Mouse (Mus musculus) layer of hippocampus, adult 9-10 months (tissue): ENCODE results near the gene Apoa5.

Experiments
- DNase-seq: peaks from one replicate; pipeline ENCODE4 v3.0.0; 2022; ENCODE audit warnings: low spot score

The Apoa5 gene

GRCm38 (mm10) chr9:46268343-46268873, at the start of gene Apoa5:
Apoa5 (plus strand) TSS chr9:46268633.
- no peak for DNase-seq

GRCm38 (mm10) chr9:46223090-46223489, 45.3 kb upstream of the Apoa5 start:
- DNase-seq = no peak

GRCm38 (mm10) chr9:46224101-46224500, 44.3 kb upstream of the Apoa5 start:
- no peak for DNase-seq

GRCm38 (mm10) chr9:46224945-46225660, 43.3 kb upstream of the Apoa5 start:
- DNase-seq = no peak

- DNase-seq = no peak
These were observed 41.3 kb upstream of the Apoa5 start for GRCm38 (mm10) chr9:46227064-46227614.

- no peak for DNase-seq
These were observed 39.9 kb upstream of the Apoa5 start, which contains the start of gene Apoa1 for GRCm38 (mm10) chr9:46228491-46228890. Apoa1 (plus strand) TSS chr9:46228580.

- DNase-seq = peak; percentile 67
These were observed 38.6 kb upstream of the Apoa5 start for GRCm38 (mm10) chr9:46229573-46230449.

- no peak for DNase-seq
These were observed 37.9 kb upstream of the Apoa5 start for GRCm38 (mm10) chr9:46230450-46230975.

- no peak for DNase-seq
These were observed 33.2 kb upstream of the Apoa5 start for GRCm38 (mm10) chr9:46235196-46235595.

- DNase-seq = no peak
These were observed 33.0 kb upstream of the Apoa5 start, which contains the start of gene Apoc3 for GRCm38 (mm10) chr9:46235596-46235648. Apoc3 (minus strand) TSS chr9:46235636.

GRCm38 (mm10) chr9:46235649-46236048, 32.8 kb upstream of the Apoa5 start:
- no peak for DNase-seq

GRCm38 (mm10) chr9:46238850-46239249, 29.6 kb upstream of the Apoa5 start:
- DNase-seq = no peak

- no peak for DNase-seq
These were observed 27.8 kb upstream of the Apoa5 start, which contains the start of gene Apoa4 for GRCm38 (mm10) chr9:46240526-46241153. Apoa4 (plus strand) TSS chr9:46240696.

GRCm38 (mm10) chr9:46241818-46242217, 26.6 kb upstream of the Apoa5 start:
- DNase-seq = no peak

GRCm38 (mm10) chr9:46243122-46243521, 25.3 kb upstream of the Apoa5 start:
- DNase-seq = no peak

- no peak for DNase-seq
These were observed 24.8 kb upstream of the Apoa5 start for GRCm38 (mm10) chr9:46243584-46243983.

GRCm38 (mm10) chr9:46246752-46247324, 21.6 kb upstream of the Apoa5 start:
- peak; percentile 46 for DNase-seq

- DNase-seq = no peak
These were observed 12.3 kb upstream of the Apoa5 start for GRCm38 (mm10) chr9:46256177-46256576.

- DNase-seq = no peak
These were observed 11.6 kb upstream of the Apoa5 start for GRCm38 (mm10) chr9:46256658-46257385.

- DNase-seq = no peak
These were observed 10.9 kb upstream of the Apoa5 start for GRCm38 (mm10) chr9:46257546-46257945.

GRCm38 (mm10) chr9:46259111-46259510, 9.3 kb upstream of the Apoa5 start:
- no peak for DNase-seq
